Mouse (Mus musculus): Measurements from ENCODE around the gene Mgat1.

Gene Mgat1

GRCm38 (mm10) chr11:49235459-49236207 is 8.4 kb upstream of the Mgat1 start:
- Histone ChIP-seq H3K4me3 (replicated peaks; ENCODE audit: low read length) (no peak overlapping the region), H3K9me3 (ENCODE audit: low read length) (no peaks in the 10 kb centered on the region), H3K4me1 (replicated peaks; ENCODE audit: low read depth, low read length) (no peaks in the 10 kb centered on the region), H3K27me3 (ENCODE audit: insufficient read depth, low read length) (peaks cover 3% of the 10 kb centered on the region; the same call in 1 of the 2 replicates), H3K36me3 (ENCODE audit: insufficient read depth, low read length) (no peaks in the 10 kb centered on the region)
- TF ChIP-seq CTCF (conservative IDR thresholded peaks at IDR 0.05; ENCODE audit: low read length) (no peak), NANOG (IDR thresholded peaks at IDR 0.05; ENCODE audit: borderline replicate concordance, low read length) (no peak), POU5F1 (IDR thresholded peaks at IDR 0.05; ENCODE audit: borderline replicate concordance, low read length) (no peak)

DNA sequence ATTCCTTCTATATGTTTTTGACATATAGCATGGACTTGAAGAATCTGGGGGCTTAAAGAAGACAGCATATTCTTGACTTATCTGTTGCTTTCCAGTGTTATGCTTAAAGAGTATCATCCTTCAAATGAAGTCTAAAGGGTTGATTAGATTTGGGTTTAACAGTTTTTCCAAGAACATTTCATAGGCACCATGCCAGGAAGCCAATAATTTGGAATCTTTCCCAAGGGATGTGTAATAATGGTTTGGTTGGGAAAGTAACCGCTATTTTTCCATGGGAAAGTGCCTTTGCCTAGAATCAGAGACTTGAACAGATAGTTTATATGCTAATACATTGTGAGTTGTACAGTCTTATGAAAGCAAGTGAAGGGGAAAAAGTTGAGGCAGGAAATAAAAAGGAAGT is 7.1 kb upstream of the Mgat1 start:
- Histone ChIP-seq H3K9me3 (ENCODE audit: low read length) (no peaks in the 10 kb centered on the region), H3K36me3 (ENCODE audit: insufficient read depth, low read length) (no peaks in the 10 kb centered on the region), H3K4me3 (replicated peaks; ENCODE audit: low read length) (no peak overlapping the region), H3K27me3 (ENCODE audit: insufficient read depth, low read length) (peaks cover 3% of the 10 kb centered on the region; the same call in 1 of the 2 replicates), H3K4me1 (replicated peaks; ENCODE audit: low read depth, low read length) (no peaks in the 10 kb centered on the region)
- no peak for TF ChIP-seq POU5F1 (IDR thresholded peaks at IDR 0.05; ENCODE audit: borderline replicate concordance, low read length)
- TF ChIP-seq CTCF (conservative IDR thresholded peaks at IDR 0.05; ENCODE audit: low read length), result no peak
- TF ChIP-seq NANOG (IDR thresholded peaks at IDR 0.05; ENCODE audit: borderline replicate concordance, low read length), result no peak

DNA sequence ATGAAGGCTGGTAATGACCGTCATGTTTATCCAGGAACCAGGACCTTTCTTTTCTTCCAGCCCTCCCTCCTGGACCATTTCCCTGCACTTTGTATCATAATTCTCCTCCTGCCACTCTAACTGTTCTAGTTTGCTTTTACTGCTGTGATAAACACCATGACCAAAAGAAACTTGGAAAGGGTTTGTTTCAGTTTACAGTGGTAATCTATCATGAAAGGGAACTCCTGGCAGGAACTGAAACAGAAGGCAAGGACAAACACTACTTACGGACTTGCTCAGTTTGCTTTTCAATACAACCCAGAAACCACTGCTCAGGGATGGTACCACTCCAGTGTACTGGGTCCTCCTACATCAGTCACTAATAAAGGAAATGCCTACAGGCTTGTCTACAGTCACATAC is 6.5 kb upstream of the Mgat1 start:
- Histone ChIP-seq H3K27me3 (ENCODE audit: insufficient read depth, low read length) (peaks cover 3% of the 10 kb centered on the region; the same call in 1 of the 2 replicates), H3K4me1 (replicated peaks; ENCODE audit: low read depth, low read length) (peaks cover 3% of the 10 kb centered on the region), H3K9me3 (ENCODE audit: low read length) (no peaks in the 10 kb centered on the region), H3K36me3 (ENCODE audit: insufficient read depth, low read length) (no peaks in the 10 kb centered on the region), H3K4me3 (replicated peaks; ENCODE audit: low read length) (no peak overlapping the region)
- TF ChIP-seq POU5F1 (IDR thresholded peaks at IDR 0.05; ENCODE audit: borderline replicate concordance, low read length) (no peak), NANOG (IDR thresholded peaks at IDR 0.05; ENCODE audit: borderline replicate concordance, low read length) (no peak), CTCF (conservative IDR thresholded peaks at IDR 0.05; ENCODE audit: low read length) (no peak)

- TF ChIP-seq CTCF (conservative IDR thresholded peaks at IDR 0.05; ENCODE audit: low read length) (no peak), NANOG (IDR thresholded peaks at IDR 0.05; ENCODE audit: borderline replicate concordance, low read length) (no peak), POU5F1 (IDR thresholded peaks at IDR 0.05; ENCODE audit: borderline replicate concordance, low read length) (no peak)
- Histone ChIP-seq H3K4me3 (replicated peaks; ENCODE audit: low read length) (no peak overlapping the region), H3K36me3 (ENCODE audit: insufficient read depth, low read length) (no peaks in the 10 kb centered on the region)
Observed at GRCm38 (mm10) chr11:49240310-49240709, 3.7 kb upstream of the Mgat1 start.

GRCm38 (mm10) chr11:49240874-49241273 is 3.1 kb upstream of the Mgat1 start:
- TF ChIP-seq POU5F1 (IDR thresholded peaks at IDR 0.05; ENCODE audit: borderline replicate concordance, low read length) (no peak), NANOG (IDR thresholded peaks at IDR 0.05; ENCODE audit: borderline replicate concordance, low read length) (no peak), CTCF (conservative IDR thresholded peaks at IDR 0.05; ENCODE audit: low read length) (no peak)
- peaks cover 25% of the 10 kb centered on the region for H3K4me1 ChIP-seq (replicated peaks; ENCODE audit: low read depth, low read length)
- H3K9me3 ChIP-seq (ENCODE audit: low read length), result no peaks in the 10 kb centered on the region
- no peaks in the 10 kb centered on the region for H3K36me3 ChIP-seq (ENCODE audit: insufficient read depth, low read length)
- H3K4me3 ChIP-seq (replicated peaks; ENCODE audit: low read length), result no peak overlapping the region
- no peaks in the 10 kb centered on the region; the same call in 1 of the 2 replicates for H3K27me3 ChIP-seq (ENCODE audit: insufficient read depth, low read length)

More at GRCm38 (mm10) chr11:49240310-49240709, 3.7 kb upstream of the Mgat1 start:
- no peaks in the 10 kb centered on the region; the same call in 1 of the 2 replicates for H3K27me3 ChIP-seq (ENCODE audit: insufficient read depth, low read length)
- no peaks in the 10 kb centered on the region for H3K9me3 ChIP-seq (ENCODE audit: low read length)
- peaks cover 19% of the 10 kb centered on the region for H3K4me1 ChIP-seq (replicated peaks; ENCODE audit: low read depth, low read length)

GRCm38 (mm10) chr11:49241471-49241870 is 2.5 kb upstream of the Mgat1 start:
- peaks cover 31% of the 10 kb centered on the region for H3K4me1 ChIP-seq (replicated peaks; ENCODE audit: low read depth, low read length)
- H3K4me3 ChIP-seq (replicated peaks; ENCODE audit: low read length), result no peak overlapping the region
- no peaks in the 10 kb centered on the region for H3K36me3 ChIP-seq (ENCODE audit: insufficient read depth, low read length)
- TF ChIP-seq POU5F1 (IDR thresholded peaks at IDR 0.05; ENCODE audit: borderline replicate concordance, low read length) (no peak), NANOG (IDR thresholded peaks at IDR 0.05; ENCODE audit: borderline replicate concordance, low read length) (no peak), CTCF (conservative IDR thresholded peaks at IDR 0.05; ENCODE audit: low read length) (no peak)
- no peaks in the 10 kb centered on the region; the same call in 1 of the 2 replicates for H3K27me3 ChIP-seq (ENCODE audit: insufficient read depth, low read length)
- H3K9me3 ChIP-seq (ENCODE audit: low read length), result no peaks in the 10 kb centered on the region

GRCm38 (mm10) chr11:49242944-49243626 is 906 bp upstream of the Mgat1 start:
- Histone ChIP-seq H3K4me3 (replicated peaks; ENCODE audit: low read length) (peak overlapping the region; percentile 84), H3K4me1 (replicated peaks; ENCODE audit: low read depth, low read length) (peaks cover 47% of the 10 kb centered on the region), H3K36me3 (ENCODE audit: insufficient read depth, low read length) (no peaks in the 10 kb centered on the region), H3K9me3 (ENCODE audit: low read length) (no peaks in the 10 kb centered on the region), H3K27me3 (ENCODE audit: insufficient read depth, low read length) (no peaks in the 10 kb centered on the region)
- no peak for TF ChIP-seq NANOG (IDR thresholded peaks at IDR 0.05; ENCODE audit: borderline replicate concordance, low read length)
- no peak for TF ChIP-seq POU5F1 (IDR thresholded peaks at IDR 0.05; ENCODE audit: borderline replicate concordance, low read length)
- no peak for TF ChIP-seq CTCF (conservative IDR thresholded peaks at IDR 0.05; ENCODE audit: low read length)

- Histone ChIP-seq H3K4me3 (replicated peaks; ENCODE audit: low read length) (peak overlapping the region; percentile 84), H3K9me3 (ENCODE audit: low read length) (no peaks in the 10 kb centered on the region), H3K36me3 (ENCODE audit: insufficient read depth, low read length) (no peaks in the 10 kb centered on the region), H3K27me3 (ENCODE audit: insufficient read depth, low read length) (no peaks in the 10 kb centered on the region), H3K4me1 (replicated peaks; ENCODE audit: low read depth, low read length) (peaks cover 62% of the 10 kb centered on the region)
- TF ChIP-seq CTCF (conservative IDR thresholded peaks at IDR 0.05; ENCODE audit: low read length), result no peak
Observed at GRCm38 (mm10) chr11:49244595-49244930, 572 bp downstream of the Mgat1 start.
